Mouse (Mus musculus) neural tube, embryonic 13.5 days (tissue): ENCODE results near the gene Slc4a7. TPM values are rescaled to one million over a fixed set of nuclear protein-coding genes. Genes with fewer than 3 reads are reported as not detected.
"Not testable (repeated sequence)": the region's sequence is repeated elsewhere in the genome, so short reads cannot be mapped to it uniquely, and the experiment has no call there.

Source experiments
- ATAC-seq: fragments of 200-750 bp; cut with Nextera tagmentation; 2 replicates; pipeline ENCODE4 v1.8.0; 2017; ENCODE audit warnings: low read depth, mild to moderate bottlenecking, moderate TSS enrichment, moderate library complexity
- H3K27ac ChIP-seq: fragments of 300-500 bp; sonication (generic); replicated peaks from 2 replicates; pipeline ENCODE4 v1.5.1; 2015; ENCODE audit warnings: moderate library complexity, mild to moderate bottlenecking, inconsistent platforms
- H3K27me3 ChIP-seq: fragments of 300-500 bp; sonication (generic); 2 replicates; pipeline ENCODE4 v1.6.1; 2015; ENCODE audit warnings: mild to moderate bottlenecking, inconsistent platforms
- H3K36me3 ChIP-seq: fragments of 300-500 bp; sonication (generic); 2 replicates; pipeline ENCODE4 v1.6.1; 2015; ENCODE audit warnings: mild to moderate bottlenecking, inconsistent platforms
- H3K4me1 ChIP-seq: fragments of 300-500 bp; sonication (generic); replicated peaks from 2 replicates; pipeline ENCODE4 v1.6.1; 2015; ENCODE audit warnings: inconsistent platforms
- H3K4me2 ChIP-seq: fragments of 300-500 bp; sonication (generic); 2 replicates; pipeline ENCODE4 v1.6.1; 2015; ENCODE audit warnings: inconsistent platforms, mild to moderate bottlenecking, moderate library complexity
- H3K4me3 ChIP-seq: fragments of 300-500 bp; sonication (generic); 2 replicates; pipeline ENCODE4 v1.5.1; 2015; ENCODE audit warnings: mild to moderate bottlenecking, inconsistent platforms
- H3K9ac ChIP-seq: fragments of 300-500 bp; sonication (generic); 2 replicates; pipeline ENCODE4 v1.6.1; 2015; ENCODE audit warnings: moderate library complexity, mild to moderate bottlenecking, inconsistent platforms
- H3K9me3 ChIP-seq: fragments of 300-500 bp; sonication (generic); 2 replicates; pipeline ENCODE4 v1.6.1; 2016; ENCODE audit warnings: inconsistent platforms
- WGBS: fragments of 180-500 bp; shearing (Covaris S2); methylation state at CpG from one replicate; pipeline ENCODE4 v1.1.7; 2015; 5-methylcytosine and 5-hydroxymethylcytosine counted together
- polyA plus RNA-seq: library from polyadenylated mRNA; unstranded; fragments of >200 nt; fragmentation: Nextera tagmentation; extraction: Ambion mirVana; gene quantifications from 2 replicates; pipeline ENCODE4 v1.2.1, GENCODE M21; 2015

Gene Slc4a7
- polyA plus RNA-seq, 1 experiment from 2014 or later = 30.1 TPM

- Histone ChIP-seq H3K9me3 (no peaks in the 10 kb centered on the region), H3K36me3 (peaks cover 14% of the 10 kb centered on the region), H3K4me1 (peaks cover 29% of the 10 kb centered on the region), H3K27me3 (no peaks in the 10 kb centered on the region), H3K4me2 (no peak overlapping the region), H3K4me3 (no peak overlapping the region), H3K27ac (no peak overlapping the region), H3K9ac (no peak overlapping the region)
- WGBS = 89% methylated on average over 1 of the region's 1 CpGs
- ATAC-seq = no peak
Measured at GRCm38 (mm10) chr14:14709021-14709420, 6.9 kb downstream of the Slc4a7 start.

GRCm38 (mm10) chr14:14714130-14714529, 12.1 kb downstream of the Slc4a7 start:
- no peak overlapping the region for H3K4me3 ChIP-seq
- no peak overlapping the region for H3K9ac ChIP-seq
- ATAC-seq = no peak; the same call in 1 of the 2 replicates
- no peak overlapping the region for H3K27ac ChIP-seq
- H3K4me1 ChIP-seq = 0 out of 2 replicates have a peak, but pooled peaks cover 6% of the 10 kb centered on the region
- H3K9me3 ChIP-seq = no peaks in the 10 kb centered on the region
- peaks cover 9% of the 10 kb centered on the region for H3K36me3 ChIP-seq
- H3K27me3 ChIP-seq = no peaks in the 10 kb centered on the region
- no peak overlapping the region for H3K4me2 ChIP-seq

- peaks cover 4% of the 10 kb centered on the region for H3K36me3 ChIP-seq
- H3K4me2 ChIP-seq = no peak overlapping the region
- H3K4me3 ChIP-seq = no peak overlapping the region
- H3K4me1 ChIP-seq = peaks cover 6% of the 10 kb centered on the region; the same call in 1 of the 2 replicates
- no peak overlapping the region for H3K27ac ChIP-seq
- no peaks in the 10 kb centered on the region for H3K27me3 ChIP-seq
- no peak for ATAC-seq
- no peak overlapping the region for H3K9ac ChIP-seq
- H3K9me3 ChIP-seq = no peaks in the 10 kb centered on the region
- WGBS = 91% methylated on average over 2 of the region's 2 CpGs
Measured at GRCm38 (mm10) chr14:14715794-14716193, 13.7 kb downstream of the Slc4a7 start.

GRCm38 (mm10) chr14:14716843-14717242, 14.8 kb downstream of the Slc4a7 start:
- Histone ChIP-seq H3K27me3 (no peaks in the 10 kb centered on the region), H3K4me3 (no peak overlapping the region), H3K27ac (no peak overlapping the region), H3K9ac (no peak overlapping the region), H3K4me1 (peaks cover 7% of the 10 kb centered on the region), H3K9me3 (no peaks in the 10 kb centered on the region), H3K36me3 (0 out of 2 replicates have a peak, but pooled peaks cover 1% of the 10 kb centered on the region), H3K4me2 (no peak overlapping the region)
- ATAC-seq = no peak
- WGBS = 85% methylated on average over 6 of the region's 6 CpGs

- ATAC-seq = no peak
- H3K27me3 ChIP-seq = no peaks in the 10 kb centered on the region
- 0 out of 2 replicates have a peak, but pooled peaks cover 3% of the 10 kb centered on the region for H3K36me3 ChIP-seq
- H3K27ac ChIP-seq = no peak overlapping the region
- H3K4me3 ChIP-seq = no peak overlapping the region
- peaks cover 12% of the 10 kb centered on the region for H3K4me1 ChIP-seq
- H3K4me2 ChIP-seq = no peak overlapping the region
- H3K9me3 ChIP-seq = no peaks in the 10 kb centered on the region
- 92% methylated on average over 4 of the region's 4 CpGs for WGBS
- H3K9ac ChIP-seq = no peak overlapping the region
Measured at GRCm38 (mm10) chr14:14718556-14718955, 16.5 kb downstream of the Slc4a7 start.

- no peaks in the 10 kb centered on the region for H3K4me1 ChIP-seq
- ATAC-seq = no peak
- no peak overlapping the region for H3K4me3 ChIP-seq
- H3K27ac ChIP-seq = no peak overlapping the region
- H3K9me3 ChIP-seq = no peaks in the 10 kb centered on the region
- no peaks in the 10 kb centered on the region for H3K27me3 ChIP-seq
- H3K9ac ChIP-seq = no peak overlapping the region
- H3K36me3 ChIP-seq = peaks cover 59% of the 10 kb centered on the region
- H3K4me2 ChIP-seq = no peak overlapping the region
- 96% methylated on average over 2 of the region's 2 CpGs for WGBS
Measured at GRCm38 (mm10) chr14:14781169-14781568, 79.1 kb downstream of the Slc4a7 start.

GRCm38 (mm10) chr14:14784223-14784622, 82.1 kb downstream of the Slc4a7 start:
- H3K9ac ChIP-seq = no peak overlapping the region
- H3K4me2 ChIP-seq = no peak overlapping the region
- no peak for ATAC-seq
- H3K4me1 ChIP-seq = no peaks in the 10 kb centered on the region
- no peaks in the 10 kb centered on the region for H3K9me3 ChIP-seq
- H3K27me3 ChIP-seq = no peaks in the 10 kb centered on the region
- 90% methylated on average over 1 of the region's 1 CpGs for WGBS
- H3K4me3 ChIP-seq = no peak overlapping the region
- H3K27ac ChIP-seq = no peak overlapping the region
- H3K36me3 ChIP-seq = peaks cover 50% of the 10 kb centered on the region

- Histone ChIP-seq H3K9me3 (no peaks in the 10 kb centered on the region), H3K4me3 (no peak overlapping the region), H3K27me3 (no peaks in the 10 kb centered on the region), H3K4me2 (no peak overlapping the region), H3K4me1 (no peaks in the 10 kb centered on the region), H3K36me3 (peaks cover 50% of the 10 kb centered on the region), H3K27ac (no peak overlapping the region), H3K9ac (no peak overlapping the region)
- ATAC-seq = no peak
- 100% methylated on average over 1 of the region's 1 CpGs for WGBS
Measured at GRCm38 (mm10) chr14:14786979-14787378, 84.9 kb downstream of the Slc4a7 start.

GRCm38 (mm10) chr14:14789840-14790470, 87.9 kb downstream of the Slc4a7 start:
- Histone ChIP-seq H3K9me3 (no peaks in the 10 kb centered on the region), H3K27ac (no peak overlapping the region), H3K27me3 (no peaks in the 10 kb centered on the region), H3K4me2 (no peak overlapping the region), H3K4me3 (no peak overlapping the region), H3K4me1 (no peaks in the 10 kb centered on the region), H3K9ac (no peak overlapping the region), H3K36me3 (peaks cover 42% of the 10 kb centered on the region)
- ATAC-seq = no peak
- 94% methylated on average over 4 of the region's 4 CpGs for WGBS

GRCm38 (mm10) chr14:14799861-14800260, 97.8 kb downstream of the Slc4a7 start:
- H3K4me3 ChIP-seq = no peak overlapping the region
- H3K4me2 ChIP-seq = no peak overlapping the region
- H3K4me1 ChIP-seq = 0 out of 2 replicates have a peak, but pooled peaks cover 5% of the 10 kb centered on the region
- 87% methylated on average over 5 of the region's 5 CpGs for WGBS
- no peaks in the 10 kb centered on the region for H3K27me3 ChIP-seq
- H3K9ac ChIP-seq = no peak overlapping the region
- ATAC-seq = no peak
- peaks cover 20% of the 10 kb centered on the region for H3K36me3 ChIP-seq
- no peaks in the 10 kb centered on the region for H3K9me3 ChIP-seq
- no peak overlapping the region for H3K27ac ChIP-seq

GRCm38 (mm10) chr14:14800332-14800731, 98.3 kb downstream of the Slc4a7 start:
- H3K27me3 ChIP-seq = no peaks in the 10 kb centered on the region
- no peaks in the 10 kb centered on the region for H3K9me3 ChIP-seq
- H3K27ac ChIP-seq = no peak overlapping the region
- no peak overlapping the region for H3K9ac ChIP-seq
- H3K4me1 ChIP-seq = 0 out of 2 replicates have a peak, but pooled peaks cover 5% of the 10 kb centered on the region
- peaks cover 20% of the 10 kb centered on the region for H3K36me3 ChIP-seq
- ATAC-seq = no peak
- no peak overlapping the region for H3K4me3 ChIP-seq
- 93% methylated on average over 4 of the region's 4 CpGs for WGBS
- no peak overlapping the region for H3K4me2 ChIP-seq

GRCm38 (mm10) chr14:14800810-14801209, 98.7 kb downstream of the Slc4a7 start:
- Histone ChIP-seq H3K9me3 (no peaks in the 10 kb centered on the region), H3K27ac (no peak overlapping the region), H3K4me3 (no peak overlapping the region), H3K4me2 (no peak overlapping the region), H3K4me1 (0 out of 2 replicates have a peak, but pooled peaks cover 5% of the 10 kb centered on the region), H3K36me3 (peaks cover 20% of the 10 kb centered on the region), H3K27me3 (no peaks in the 10 kb centered on the region), H3K9ac (no peak overlapping the region)
- ATAC-seq = no peak
- WGBS = 97% methylated on average over 3 of the region's 3 CpGs

- not testable (repeated sequence) for H3K9ac ChIP-seq, ATAC-seq, H3K4me1 ChIP-seq, H3K27ac ChIP-seq, H3K4me3 ChIP-seq, H3K4me2 ChIP-seq, H3K27me3 ChIP-seq, H3K9me3 ChIP-seq
- H3K36me3 ChIP-seq = peaks cover 13% of the 10 kb centered on the region; the same call in 1 of the 2 replicates
- 76% methylated on average over 2 of the region's 2 CpGs for WGBS
Measured at GRCm38 (mm10) chr14:14803115-14803514, 101.0 kb downstream of the Slc4a7 start, which contains the start of gene Nek10. Nek10 (plus strand) TSS chr14:14803415.
